In the genomic region with DNA sequence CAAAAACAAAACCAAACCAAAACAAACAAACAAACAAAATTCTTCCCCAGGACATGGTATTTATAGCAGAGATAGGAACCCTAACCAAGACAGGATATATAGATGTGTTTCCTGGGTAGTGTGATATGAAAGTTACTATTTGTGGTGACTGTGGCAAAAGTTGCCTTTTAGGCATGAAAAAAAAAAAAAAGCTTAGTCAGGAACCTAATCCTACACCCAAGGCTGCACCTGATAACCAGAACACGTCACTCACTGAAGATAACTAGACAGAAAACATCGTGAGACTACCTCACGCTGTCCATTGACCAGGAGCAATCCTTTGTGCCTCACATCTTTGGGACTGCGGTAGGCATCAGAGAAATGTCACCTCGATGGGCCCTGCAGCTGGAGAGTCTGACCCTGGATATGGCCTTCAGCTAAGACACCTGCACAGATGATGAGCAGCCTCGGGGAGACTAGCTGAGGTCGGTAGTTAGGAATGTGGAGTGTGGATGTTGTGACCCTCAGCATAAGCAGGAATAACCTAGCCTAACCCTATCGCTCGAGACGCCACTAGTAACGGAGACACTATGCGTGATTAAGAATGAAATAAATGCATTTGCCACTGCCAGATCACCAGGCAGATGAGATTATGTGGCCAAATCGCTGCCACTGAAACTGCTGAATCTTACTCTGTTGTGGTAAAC, we compare ENCODE assay signal across 8 mouse cellular contexts. TPM values are rescaled to one million over a fixed set of nuclear protein-coding genes. Genes with fewer than 3 reads are reported as not detected.
A peak's percentile ranks its signal among the peaks of the same experiment; 100 is the strongest.
DNase-seq lines count a peak whose midpoint lies in the region; ATAC-seq and TF ChIP-seq lines count a peak whose summit lies in the region.

A gene (plus strand): TSS at position 249 of the 686 bp plus-strand sequence.

- DNase-seq in kidney, postnatal 25 days: no peak
- DNase-seq in T-cell, adult 2 months (ENCODE audit: low spot score): peak; percentile 25
- DNase-seq in liver, embryonic 14.5 days (ENCODE audit: low read depth in 3 of 3, low spot score in 3 of 3): peak in 1 of 3 experiments; percentile 26
- no peak for DNase-seq in right cerebral cortex, postnatal 4 days
- no peak for DNase-seq in layer of hippocampus, postnatal 10 days (ENCODE audit: low spot score in 2 of 2)
- no peak for DNase-seq in lung, postnatal 14 days

- peak within 1 kb of the TSS; percentile 24 for H3K4me3 ChIP-seq in kidney, embryonic 15.5 days (replicated peaks)
- peak within 1 kb of the TSS; percentile 42 for H3K4me3 ChIP-seq in heart, embryonic 13.5 days
- H3K4me3 ChIP-seq in liver, embryonic 14.5 days (ENCODE audit: insufficient read depth in 1 of 2, low read depth in 2 of 2, low read length in 2 of 2): peak within 1 kb of the TSS in 1 of 2 experiments; percentile 31; a peak in 2 of 4 replicates

- no peak for TF ChIP-seq EP300 in liver, embryonic 14.5 days (IDR thresholded peaks at IDR 0.05; ENCODE audit: low read depth)

- H3K27ac ChIP-seq in kidney, embryonic 15.5 days: 0 out of 2 replicates have a peak within 1 kb of the TSS, but pooled peaks have one; percentile 22
- H3K27ac ChIP-seq in heart, embryonic 13.5 days (replicated peaks): peak within 1 kb of the TSS; percentile 28
- no peak within 1 kb of the TSS for H3K27ac ChIP-seq in liver, embryonic 14.5 days

- WGBS in kidney, embryonic 15.5 days: 63% methylated on average over 13 of the region's 13 CpGs
- WGBS in heart, embryonic 13.5 days: 37% methylated on average over 13 of the region's 13 CpGs
- WGBS in liver, embryonic 14.5 days (ENCODE audit: insufficient replicate concordance): 36% methylated on average over 13 of the region's 13 CpGs

- ATAC-seq in kidney, embryonic 15.5 days (replicated peaks; ENCODE audit: low FRiP score): no peak
- no peak for ATAC-seq in heart, embryonic 13.5 days (ENCODE audit: extremely low read depth, insufficient number of reproducible peaks, low FRiP score, low TSS enrichment)
- ATAC-seq in liver, embryonic 14.5 days (ENCODE audit: insufficient read depth): no peak

- H3K9me3 ChIP-seq in kidney, embryonic 15.5 days (replicated peaks): no peaks in the 10 kb centered on the region
- H3K9me3 ChIP-seq in heart, embryonic 13.5 days: no peaks in the 10 kb centered on the region
- H3K9me3 ChIP-seq in liver, embryonic 14.5 days (ENCODE audit: control insufficient read depth, low read length): no peaks in the 10 kb centered on the region

- peak within 1 kb of the TSS; percentile 50 for H3K4me2 ChIP-seq in kidney, embryonic 15.5 days
- H3K4me2 ChIP-seq in heart, embryonic 13.5 days: peak within 1 kb of the TSS; percentile 64
- H3K4me2 ChIP-seq in liver, embryonic 14.5 days (ENCODE audit: low read depth): peak within 1 kb of the TSS; percentile 32

- H3K27me3 ChIP-seq in kidney, embryonic 15.5 days: no peaks in the 10 kb centered on the region; the same call in 1 of the 2 replicates
- H3K27me3 ChIP-seq in heart, embryonic 13.5 days (replicated peaks): peaks cover 8% of the 10 kb centered on the region; the same call in 1 of the 2 replicates
- no peaks in the 10 kb centered on the region; the same call in 1 of the 2 replicates for H3K27me3 ChIP-seq in liver, embryonic 14.5 days (ENCODE audit: control insufficient read depth, insufficient read depth, low read length)

- no peak for TF ChIP-seq CTCF in liver, embryonic 14.5 days (IDR thresholded peaks at IDR 0.05; ENCODE audit: low read depth)

- H3K9ac ChIP-seq in kidney, embryonic 15.5 days: peak within 1 kb of the TSS; percentile 31; the same call in 1 of the 2 replicates
- peak within 1 kb of the TSS; percentile 54 for H3K9ac ChIP-seq in heart, embryonic 13.5 days
- no peak within 1 kb of the TSS for H3K9ac ChIP-seq in liver, embryonic 14.5 days (replicated peaks)

- peaks cover 14% of the 10 kb centered on the region for H3K4me1 ChIP-seq in kidney, embryonic 15.5 days
- H3K4me1 ChIP-seq in heart, embryonic 13.5 days: peaks cover 12% of the 10 kb centered on the region
- peaks cover 0 to 6% of the 10 kb centered on the region in 2 experiments; a peak in 2 of 4 replicates for H3K4me1 ChIP-seq in liver, embryonic 14.5 days (replicated peaks; ENCODE audit: control insufficient read depth in 2 of 2, insufficient read depth in 2 of 2, low read length in 1 of 2)

- no peaks in the 10 kb centered on the region for H3K36me3 ChIP-seq in kidney, embryonic 15.5 days
- no peaks in the 10 kb centered on the region for H3K36me3 ChIP-seq in heart, embryonic 13.5 days
- H3K36me3 ChIP-seq in liver, embryonic 14.5 days (replicated peaks; ENCODE audit: control insufficient read depth, insufficient read depth, low read depth): no peaks in the 10 kb centered on the region

RNA-seq across cellular contexts. Expression of the gene that starts here (rescaled TPM):
- 4.2 and 6.2 TPM in 2 replicates for polyA plus RNA-seq in kidney, embryonic 15.5 days (2015; fragmentation: Nextera tagmentation; extraction: Ambion mirVana)
- polyA plus RNA-seq in heart, embryonic 13.5 days (2015; fragmentation: Nextera tagmentation; extraction: Ambion mirVana): 4.5 and 6.2 TPM in 2 replicates
- 1.3 TPM in 2 replicates for polyA plus RNA-seq in liver, embryonic 14.5 days (2012; rRNA removed)
- 2.0 and 2.1 TPM in 2 replicates for polyA plus RNA-seq in liver, embryonic 14.5 days (2014; fragmentation: Nextera tagmentation; extraction: Ambion mirVana)
- 1 to 10 TPM in 1 of 2 experiments, under 1 TPM in 1; 0.91 to 1.1 TPM for total RNA-seq in layer of hippocampus, postnatal 10 days (2021)
